Mouse (Mus musculus): ENCODE results near the gene Ccz1. TPM values are rescaled to one million over a fixed set of nuclear protein-coding genes. Genes with fewer than 3 reads are reported as not detected.

The Ccz1 gene
- 58.9 and 62.1 TPM in 2 replicates for polyA plus RNA-seq (2016; fragmentation: Nextera tagmentation; extraction: Ambion mirVana)

DNA sequence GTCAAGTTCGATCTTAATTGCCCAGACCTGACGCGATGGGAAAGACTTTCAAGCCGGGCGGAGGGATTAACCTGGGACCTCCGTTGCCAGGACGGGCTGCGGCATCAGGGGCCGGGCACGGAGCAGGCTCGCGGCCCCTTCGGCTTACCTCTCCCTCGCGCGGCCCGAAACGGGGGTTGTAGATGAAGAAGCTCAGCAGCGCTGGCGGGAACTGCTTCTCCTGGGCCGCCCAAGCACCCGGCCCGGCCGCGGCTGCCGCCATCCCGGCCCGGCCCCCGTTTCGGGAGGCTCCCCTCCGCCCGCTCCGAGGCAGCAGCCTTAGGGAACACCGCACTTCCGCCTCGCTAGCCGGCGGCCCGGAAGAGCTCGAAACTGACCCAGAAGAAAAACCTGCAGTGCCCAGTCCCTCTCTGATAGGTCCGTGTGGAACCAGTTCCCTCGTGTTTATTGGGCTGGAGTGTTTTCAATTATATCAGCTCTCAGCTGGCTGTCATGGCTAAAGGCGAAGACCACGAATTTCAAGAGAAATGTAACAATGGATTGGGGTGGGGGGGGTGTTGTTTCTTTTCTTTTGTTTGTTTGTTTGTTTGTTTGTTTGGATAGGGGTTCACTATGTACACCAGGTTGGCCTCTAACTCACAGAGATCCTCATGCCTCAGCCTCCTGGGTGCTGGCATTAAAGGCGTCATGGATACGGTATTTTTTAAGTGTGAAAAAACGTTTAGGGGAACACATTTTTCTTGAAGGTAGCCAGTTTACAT, at the start of gene Ccz1:
Gene Ccz1, minus strand, starts transcription at position 327 of the 761 bp plus-strand sequence.
- peak within 1 kb of the TSS; percentile 94 for H3K4me3 ChIP-seq
- peaks cover 19% of the 10 kb centered on the region for H3K4me1 ChIP-seq
- H3K27me3 ChIP-seq (replicated peaks), result no peaks in the 10 kb centered on the region
- H3K9ac ChIP-seq, result peak within 1 kb of the TSS; percentile 88
- peak within 1 kb of the TSS; percentile 71 for H3K4me2 ChIP-seq
- no peaks in the 10 kb centered on the region for H3K9me3 ChIP-seq (replicated peaks)
- H3K27ac ChIP-seq, result peak within 1 kb of the TSS; percentile 88
- peaks cover 28% of the 10 kb centered on the region for H3K36me3 ChIP-seq
- 4% methylated on average over 47 of the region's 47 CpGs for WGBS (ENCODE audit: insufficient replicate concordance)
- ATAC-seq, result peak; percentile 99

DNA sequence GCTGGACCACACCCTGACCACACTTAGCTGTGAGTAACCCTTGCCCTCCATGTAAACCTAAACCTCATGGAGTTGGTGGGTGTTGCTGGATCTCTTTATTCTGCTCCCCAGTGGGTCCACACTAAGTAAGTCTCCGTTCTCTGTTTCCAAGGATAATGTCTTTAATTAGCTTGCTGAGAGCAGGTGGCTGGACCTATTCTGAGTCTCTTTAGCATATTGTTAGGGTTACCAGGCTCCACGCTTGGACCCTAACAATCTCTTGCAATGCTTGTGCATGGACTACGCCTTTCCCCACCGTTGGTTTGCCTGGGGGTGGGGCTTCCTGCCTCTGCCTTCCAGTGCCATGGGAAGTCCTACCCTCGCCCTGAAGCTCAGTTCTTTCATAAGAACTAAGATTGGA, 49.4 kb upstream of the Ccz1 start:
- Histone ChIP-seq H3K27me3 (replicated peaks) (peaks cover 6% of the 10 kb centered on the region; the same call in 1 of the 2 replicates), H3K36me3 (no peaks in the 10 kb centered on the region), H3K4me3 (no peak overlapping the region), H3K4me1 (no peaks in the 10 kb centered on the region), H3K27ac (no peak overlapping the region), H3K4me2 (no peak overlapping the region), H3K9ac (no peak overlapping the region), H3K9me3 (replicated peaks) (no peaks in the 10 kb centered on the region)
- WGBS (ENCODE audit: insufficient replicate concordance), result 48% methylated on average over 5 of the region's 5 CpGs
- no peak for ATAC-seq

DNA sequence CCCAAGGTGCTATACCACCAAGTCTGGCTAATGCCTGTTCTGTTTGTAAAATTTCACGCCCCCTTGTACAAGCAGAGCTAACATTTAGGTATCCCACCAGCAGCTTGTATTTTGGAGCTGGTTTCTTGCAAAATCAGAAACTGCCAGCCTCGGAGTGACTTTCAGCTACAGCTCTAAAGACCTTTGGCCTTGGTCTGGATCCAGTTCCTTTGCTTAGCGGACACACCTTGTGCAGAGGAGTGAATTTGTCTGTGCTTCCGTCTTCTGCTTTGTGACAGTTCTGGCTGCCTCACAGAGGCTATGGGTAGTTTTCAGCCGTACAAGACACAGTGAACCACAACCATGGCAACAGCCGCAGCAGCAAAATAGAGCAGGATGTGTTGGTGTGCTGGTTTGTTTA, 39.7 kb upstream of the Ccz1 start:
- Histone ChIP-seq H3K27ac (no peak overlapping the region), H3K36me3 (no peaks in the 10 kb centered on the region), H3K9me3 (replicated peaks) (no peaks in the 10 kb centered on the region), H3K9ac (no peak overlapping the region), H3K4me1 (no peaks in the 10 kb centered on the region), H3K4me3 (no peak overlapping the region), H3K27me3 (replicated peaks) (no peaks in the 10 kb centered on the region), H3K4me2 (no peak overlapping the region)
- 73% methylated on average over 6 of the region's 6 CpGs for WGBS (ENCODE audit: insufficient replicate concordance)
- no peak for ATAC-seq

DNA sequence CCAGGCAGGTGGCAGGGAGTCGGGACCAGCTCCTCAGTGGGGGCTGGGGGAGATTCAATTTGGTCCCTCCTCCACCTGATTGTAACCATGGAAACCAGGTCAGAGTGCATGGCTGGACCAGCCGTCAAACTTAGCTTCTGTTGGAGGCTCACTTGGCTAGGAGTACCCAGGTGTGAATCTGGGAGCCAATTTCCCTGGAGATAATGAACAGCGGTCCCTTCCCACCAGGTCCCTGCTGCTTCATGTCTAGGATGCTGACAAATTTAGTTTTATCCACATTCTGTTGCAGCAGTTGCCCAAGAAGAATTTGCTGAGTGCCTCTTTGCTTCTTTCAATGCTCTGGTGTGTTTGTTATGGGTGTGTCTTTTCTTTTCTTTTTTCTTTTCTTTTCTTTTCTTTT, 38.8 kb upstream of the Ccz1 start:
- H3K9me3 ChIP-seq (replicated peaks), result no peaks in the 10 kb centered on the region
- no peak overlapping the region for H3K4me2 ChIP-seq
- WGBS (ENCODE audit: insufficient replicate concordance), result 46% methylated on average over 3 of the region's 3 CpGs
- H3K27ac ChIP-seq, result no peak overlapping the region
- no peaks in the 10 kb centered on the region for H3K36me3 ChIP-seq
- H3K4me3 ChIP-seq, result no peak overlapping the region
- no peaks in the 10 kb centered on the region for H3K4me1 ChIP-seq
- no peaks in the 10 kb centered on the region for H3K27me3 ChIP-seq (replicated peaks)
- no peak for ATAC-seq
- H3K9ac ChIP-seq, result no peak overlapping the region

DNA sequence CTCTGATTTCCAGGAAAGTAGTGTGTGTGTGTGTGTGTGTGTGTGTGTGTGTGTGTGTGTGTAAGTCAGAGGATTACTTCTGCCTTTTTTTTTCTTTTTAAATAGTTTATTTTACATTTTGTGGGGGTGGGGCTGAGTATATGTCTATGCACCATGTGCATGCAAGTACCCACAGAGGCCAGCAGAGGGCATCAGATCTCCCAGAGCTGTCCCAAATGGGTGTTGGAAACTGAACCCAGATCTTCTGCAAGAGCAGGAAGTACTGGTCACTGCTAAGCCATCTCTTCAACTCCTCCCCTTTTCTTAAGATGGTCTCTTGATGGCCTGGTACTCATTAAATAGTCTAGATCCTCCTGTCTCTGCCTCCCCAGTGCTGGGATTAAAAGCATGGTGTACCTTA, 36.6 kb upstream of the Ccz1 start:
- H3K4me1 ChIP-seq, result no peaks in the 10 kb centered on the region
- no peak overlapping the region for H3K4me2 ChIP-seq
- no peak for ATAC-seq
- no peak overlapping the region for H3K9ac ChIP-seq
- H3K36me3 ChIP-seq, result no peaks in the 10 kb centered on the region
- no peaks in the 10 kb centered on the region for H3K9me3 ChIP-seq (replicated peaks)
- H3K27ac ChIP-seq, result no peak overlapping the region
- H3K4me3 ChIP-seq, result no peak overlapping the region
- H3K27me3 ChIP-seq (replicated peaks), result peaks cover 9% of the 10 kb centered on the region; the same call in 1 of the 2 replicates

DNA sequence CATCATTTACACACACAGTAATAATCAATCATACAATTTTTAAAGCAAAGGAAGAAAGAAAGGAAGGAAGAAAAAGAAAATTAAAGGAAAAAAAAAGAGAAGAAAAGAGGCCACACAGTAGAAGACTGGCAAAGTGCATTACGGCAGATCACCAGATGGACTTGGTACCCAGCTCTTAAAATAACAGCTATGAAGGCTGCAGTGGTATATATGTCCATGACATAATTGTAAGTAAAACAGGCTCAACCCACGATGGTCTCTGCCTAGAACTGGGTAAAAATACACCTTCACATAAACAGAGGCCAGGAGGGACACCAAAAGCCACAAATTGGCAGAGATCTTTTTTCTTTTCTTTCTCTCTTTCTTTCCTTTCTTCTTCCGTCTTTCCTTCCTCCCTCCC, 35.2 kb upstream of the Ccz1 start:
- WGBS (ENCODE audit: insufficient replicate concordance), result 50% methylated on average over 3 of the region's 3 CpGs
- H3K4me2 ChIP-seq, result no peak overlapping the region
- no peaks in the 10 kb centered on the region for H3K4me1 ChIP-seq
- peaks cover 9% of the 10 kb centered on the region; the same call in 1 of the 2 replicates for H3K27me3 ChIP-seq (replicated peaks)
- no peak for ATAC-seq
- no peak overlapping the region for H3K4me3 ChIP-seq
- no peak overlapping the region for H3K9ac ChIP-seq
- no peaks in the 10 kb centered on the region for H3K36me3 ChIP-seq
- H3K9me3 ChIP-seq (replicated peaks), result no peaks in the 10 kb centered on the region
- H3K27ac ChIP-seq, result no peak overlapping the region

DNA sequence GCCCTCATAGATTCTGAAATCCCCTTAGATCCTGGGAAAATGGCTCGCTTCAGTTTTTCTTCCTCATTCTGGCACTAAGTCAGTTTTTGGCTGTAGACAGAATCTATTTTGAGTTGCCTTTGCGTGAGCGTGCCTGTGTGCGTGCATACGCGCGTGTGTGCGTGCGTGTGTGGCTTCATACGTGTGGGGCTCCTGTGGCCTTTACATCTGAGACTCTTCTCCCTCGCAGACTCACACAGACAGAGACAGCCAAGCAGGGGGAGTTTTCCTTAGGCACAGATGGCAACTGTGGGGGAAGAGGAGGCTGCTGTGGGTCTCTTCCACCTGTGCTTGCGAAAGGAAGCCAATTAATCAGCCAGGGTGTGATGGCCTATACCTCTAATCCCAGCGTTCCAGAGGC, 32.6 kb upstream of the Ccz1 start:
- H3K9ac ChIP-seq, result no peak overlapping the region
- ATAC-seq, result no peak
- H3K9me3 ChIP-seq (replicated peaks), result no peaks in the 10 kb centered on the region
- H3K4me3 ChIP-seq, result no peak overlapping the region
- H3K4me1 ChIP-seq, result no peaks in the 10 kb centered on the region
- peaks cover 9% of the 10 kb centered on the region; the same call in 1 of the 2 replicates for H3K27me3 ChIP-seq (replicated peaks)
- no peaks in the 10 kb centered on the region for H3K36me3 ChIP-seq
- H3K4me2 ChIP-seq, result no peak overlapping the region
- no peak overlapping the region for H3K27ac ChIP-seq
- WGBS (ENCODE audit: insufficient replicate concordance), result 58% methylated on average over 13 of the region's 13 CpGs

DNA sequence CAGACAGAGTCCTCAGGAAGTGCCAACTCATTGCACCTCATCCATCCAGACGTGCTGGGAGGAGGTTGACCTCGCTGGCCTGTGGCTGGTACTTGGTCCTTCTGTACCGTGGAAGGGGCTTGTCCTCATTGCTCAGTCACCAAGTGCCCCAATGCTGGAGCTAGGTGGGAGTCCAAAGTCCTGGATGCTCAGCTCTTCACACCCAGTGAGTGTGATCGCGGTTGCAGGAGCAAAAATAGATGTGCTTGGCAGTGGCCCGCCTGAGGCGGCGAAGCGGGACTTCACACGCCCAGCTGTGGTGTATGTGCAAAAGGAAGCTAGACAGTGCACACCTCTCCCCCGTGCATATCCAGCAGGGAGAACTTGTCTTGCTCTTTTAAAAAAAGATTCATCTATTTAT, 28.5 kb upstream of the Ccz1 start:
- H3K9ac ChIP-seq, result no peak overlapping the region
- no peaks in the 10 kb centered on the region for H3K36me3 ChIP-seq
- H3K27me3 ChIP-seq (replicated peaks), result peaks cover 12% of the 10 kb centered on the region; the same call in 1 of the 2 replicates
- 68% methylated on average over 11 of the region's 11 CpGs for WGBS (ENCODE audit: insufficient replicate concordance)
- no peaks in the 10 kb centered on the region for H3K9me3 ChIP-seq (replicated peaks)
- H3K4me1 ChIP-seq, result peaks cover 9% of the 10 kb centered on the region
- no peak overlapping the region for H3K27ac ChIP-seq
- H3K4me2 ChIP-seq, result no peak overlapping the region
- ATAC-seq, result no peak
- H3K4me3 ChIP-seq, result no peak overlapping the region

DNA sequence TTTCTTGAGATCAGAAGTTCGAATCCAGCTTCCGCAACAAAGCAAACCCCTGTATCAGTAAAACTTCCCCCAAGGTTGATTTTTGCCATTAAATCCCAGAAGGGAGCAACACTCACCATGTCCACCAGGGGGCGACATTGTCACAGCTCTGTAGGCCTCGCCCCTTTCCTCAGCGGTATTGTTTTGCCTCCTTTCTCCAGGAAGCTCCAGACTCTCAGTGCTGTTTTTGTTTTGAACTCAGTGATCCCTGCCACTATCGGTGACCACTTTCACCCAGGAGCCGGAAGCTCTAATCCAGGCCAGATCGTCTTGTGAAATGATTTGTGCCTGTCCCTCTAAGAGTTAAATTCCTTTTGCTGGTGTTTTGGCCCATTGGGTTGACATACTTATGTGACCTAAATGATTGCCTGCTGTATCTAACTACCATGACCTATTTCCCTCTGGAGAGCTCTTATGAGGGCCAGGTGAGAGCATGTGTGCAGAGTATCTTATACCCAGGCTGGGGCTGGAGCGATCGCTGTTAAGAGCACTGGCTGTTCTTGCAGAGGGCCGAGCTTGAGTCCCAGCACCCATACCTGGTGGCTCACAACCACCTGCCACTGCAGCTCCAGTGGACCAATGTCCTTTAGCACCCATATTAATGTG, 26.2 kb upstream of the Ccz1 start:
- 0 out of 2 replicates have a peak overlapping the region, but pooled peaks have one; percentile 12 for H3K4me2 ChIP-seq
- ATAC-seq, result no peak

DNA sequence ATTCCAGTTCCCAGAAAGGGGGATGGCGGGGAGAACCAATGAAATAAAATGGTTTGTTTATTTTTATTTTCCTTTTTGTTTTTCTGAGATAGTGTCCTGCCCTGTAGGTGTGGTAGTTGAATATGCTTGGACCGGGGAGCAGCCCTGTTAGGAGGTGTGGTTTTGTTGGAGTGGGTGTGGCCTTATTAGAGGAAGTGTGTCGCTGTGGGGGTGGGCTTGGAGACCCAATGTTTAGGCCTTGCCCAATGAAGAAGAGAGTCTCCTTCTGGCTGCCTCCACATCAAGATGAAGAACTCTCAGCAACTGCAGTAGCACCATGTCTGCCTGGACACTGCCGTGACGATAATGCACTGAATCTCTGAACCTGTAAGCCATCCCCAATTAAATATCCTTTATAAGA, 25.2 kb upstream of the Ccz1 start:
- 82% methylated on average over 5 of the region's 5 CpGs for WGBS (ENCODE audit: insufficient replicate concordance)
- no peak overlapping the region for H3K4me3 ChIP-seq
- ATAC-seq, result no peak
- H3K36me3 ChIP-seq, result no peaks in the 10 kb centered on the region
- no peaks in the 10 kb centered on the region for H3K9me3 ChIP-seq (replicated peaks)
- peaks cover 7% of the 10 kb centered on the region; the same call in 1 of the 2 replicates for H3K27me3 ChIP-seq (replicated peaks)
- H3K27ac ChIP-seq, result no peak overlapping the region
- H3K9ac ChIP-seq, result no peak overlapping the region
- no peak overlapping the region for H3K4me2 ChIP-seq
- peaks cover 9% of the 10 kb centered on the region for H3K4me1 ChIP-seq

More for the DNA sequence above, 26.2 kb upstream of the Ccz1 start:
- Histone ChIP-seq H3K27ac (no peak overlapping the region), H3K9me3 (replicated peaks) (no peaks in the 10 kb centered on the region), H3K9ac (no peak overlapping the region), H3K27me3 (replicated peaks) (peaks cover 7% of the 10 kb centered on the region; the same call in 1 of the 2 replicates), H3K4me3 (no peak overlapping the region), H3K36me3 (no peaks in the 10 kb centered on the region), H3K4me1 (peaks cover 9% of the 10 kb centered on the region)
- 39% methylated on average over 11 of the region's 11 CpGs for WGBS (ENCODE audit: insufficient replicate concordance)

DNA sequence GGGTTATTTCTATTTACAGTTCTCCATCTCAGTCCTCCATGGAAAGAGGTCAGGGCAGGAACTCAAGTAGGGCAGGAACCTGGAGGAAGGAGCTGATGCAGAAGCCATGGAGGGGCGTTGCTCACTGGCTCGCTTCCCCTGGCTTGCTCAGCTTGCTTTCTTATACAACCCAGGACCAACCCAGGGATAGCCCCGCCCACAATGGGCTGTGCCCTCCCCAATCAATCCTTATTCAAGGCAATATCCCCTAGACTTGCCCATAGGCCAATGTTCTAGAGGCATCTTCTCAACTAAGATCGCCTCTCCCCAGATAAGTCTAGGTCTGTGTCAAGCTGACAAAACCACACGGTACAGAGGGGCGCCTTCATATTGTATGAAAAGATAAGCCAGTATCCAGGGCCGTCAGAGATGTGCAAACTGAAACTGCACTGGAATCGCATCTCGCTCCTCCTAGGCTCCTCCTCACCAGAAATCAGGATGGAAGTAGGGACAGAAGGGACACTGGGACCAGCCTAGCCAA, 24.5 kb upstream of the Ccz1 start:
- peak; percentile 79 for ATAC-seq
- Histone ChIP-seq H3K4me1 (peaks cover 9% of the 10 kb centered on the region), H3K27me3 (replicated peaks) (peaks cover 7% of the 10 kb centered on the region; the same call in 1 of the 2 replicates), H3K27ac (no peak overlapping the region), H3K4me2 (0 out of 2 replicates have a peak overlapping the region, but pooled peaks have one; percentile 19), H3K4me3 (no peak overlapping the region), H3K9ac (no peak overlapping the region), H3K9me3 (replicated peaks) (no peaks in the 10 kb centered on the region), H3K36me3 (no peaks in the 10 kb centered on the region)
- 41% methylated on average over 9 of the region's 9 CpGs for WGBS (ENCODE audit: insufficient replicate concordance)

DNA sequence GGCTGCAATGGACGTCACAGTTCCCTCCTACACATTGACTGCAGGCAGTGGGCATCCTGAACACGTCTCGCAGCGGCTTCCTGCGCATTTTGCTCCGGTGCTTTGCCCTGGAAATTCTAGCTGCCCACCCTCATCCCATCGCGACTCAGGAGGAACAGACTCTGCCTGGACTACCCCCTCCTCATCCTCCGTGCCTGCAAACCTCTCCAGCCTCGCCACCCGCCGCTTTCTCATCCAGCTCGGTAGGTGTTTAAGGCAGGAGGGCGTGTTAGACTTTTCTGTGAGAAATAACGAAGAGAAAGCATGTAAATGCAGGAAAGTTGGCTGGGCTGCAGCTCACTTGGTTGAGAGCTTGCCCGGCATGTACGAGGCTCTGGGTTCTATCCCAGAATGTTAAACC, 22.3 kb upstream of the Ccz1 start:
- ATAC-seq, result no peak
- no peak overlapping the region for H3K4me3 ChIP-seq
- peaks cover 9% of the 10 kb centered on the region for H3K4me1 ChIP-seq
- H3K9me3 ChIP-seq (replicated peaks), result no peaks in the 10 kb centered on the region
- H3K36me3 ChIP-seq, result no peaks in the 10 kb centered on the region
- H3K4me2 ChIP-seq, result no peak overlapping the region
- no peak overlapping the region for H3K9ac ChIP-seq
- no peak overlapping the region for H3K27ac ChIP-seq
- H3K27me3 ChIP-seq (replicated peaks), result 0 out of 2 replicates have a peak, but pooled peaks cover 4% of the 10 kb centered on the region
- WGBS (ENCODE audit: insufficient replicate concordance), result 53% methylated on average over 17 of the region's 17 CpGs
